Mouse (Mus musculus) ES-E14 (cell line): ENCODE measurements around the gene Ddx41. TPM values are rescaled to one million over a fixed set of nuclear protein-coding genes. Genes with fewer than 3 reads are reported as not detected.

Experiments
- DNase-seq: peaks from one replicate; pipeline ENCODE4 v3.0.0-alpha.2; 2013; ENCODE audit warnings: low read depth, low spot score
- H3K27ac ChIP-seq: 2 replicates; pipeline ENCODE4 v1.5.1; 2012; ENCODE audit warnings: low read depth, mild to moderate bottlenecking, low read length, moderate library complexity, mixed read lengths; ENCODE audit not compliant: poor library complexity, insufficient read depth, severe bottlenecking
- H3K36me3 ChIP-seq: 2 replicates; pipeline ENCODE4 v1.6.1; 2012; ENCODE audit warnings: mild to moderate bottlenecking, low read length, moderate library complexity, mixed read lengths; ENCODE audit not compliant: control insufficient read depth, poor library complexity, insufficient read depth, severe bottlenecking
- H3K4me1 ChIP-seq, 2 experiments: fragments of 150-350 bp in 1 of 2; sonication (generic) in 1 of 2; 2 replicates each; pipeline ENCODE4 v1.6.1; 2012; ENCODE audit warnings: low read length in 2 of 2, mild to moderate bottlenecking in 1 of 2, mixed read lengths in 1 of 2; ENCODE audit not compliant: control insufficient read depth in 2 of 2, insufficient read depth in 2 of 2, poor library complexity in 1 of 2
- H3K4me3 ChIP-seq, 2 experiments: fragments of 150-350 bp in 1 of 2; sonication (generic) in 1 of 2; 2 replicates each; pipeline ENCODE4 v1.5.1; 2012; ENCODE audit warnings: low read length in 2 of 2, low read depth in 1 of 2, mild to moderate bottlenecking in 1 of 2, mixed read lengths in 1 of 2; ENCODE audit not compliant: insufficient read depth in 1 of 2, poor library complexity in 1 of 2, severe bottlenecking in 1 of 2
- H3K9ac ChIP-seq: 2 replicates; pipeline ENCODE4 v1.6.1; 2012; ENCODE audit warnings: low read depth, mild to moderate bottlenecking, low read length, mixed read lengths; ENCODE audit not compliant: poor library complexity, insufficient read depth, severe bottlenecking
- H3K9me3 ChIP-seq: fragments of 150-350 bp; sonication (generic); 2 replicates; pipeline ENCODE4 v1.6.1; 2012; ENCODE audit warnings: low read depth, mild to moderate bottlenecking, low read length; ENCODE audit not compliant: control insufficient read depth, insufficient read depth
- CHD2 ChIP-seq: IDR thresholded peaks from 2 replicates; pipeline ENCODE4 v1.6.1; 2014; ENCODE audit warnings: mild to moderate bottlenecking, low read depth, low read length, inconsistent platforms
- HCFC1 ChIP-seq: IDR thresholded peaks from 2 replicates; pipeline ENCODE4 v1.6.1; 2012; ENCODE audit warnings: low read length, inconsistent platforms, borderline replicate concordance; ENCODE audit not compliant: insufficient read depth
- MAFK ChIP-seq: IDR thresholded peaks from 2 replicates; pipeline ENCODE4 v1.6.1; 2014; ENCODE audit warnings: mild to moderate bottlenecking, low read depth, low read length, inconsistent platforms; ENCODE audit not compliant: insufficient read depth
- ZC3H11A ChIP-seq: IDR thresholded peaks from 2 replicates; pipeline ENCODE4 v1.6.1; 2012; ENCODE audit warnings: low read depth, mild to moderate bottlenecking, inconsistent platforms, low read length, borderline replicate concordance
- ZNF384 ChIP-seq: IDR thresholded peaks from 2 replicates; pipeline ENCODE4 v1.6.1; 2012; ENCODE audit warnings: low read depth, low read length, inconsistent platforms
- in situ Hi-C, 2 experiments: fragments of 600-800 bp; cut with MboI; formaldehyde crosslinking; loops; one replicate each; pipeline ENCODE4 v1.15.1; 2025; ENCODE audit warnings: low sequenced_read_pairs in 2 of 2, inconsistent platforms in 1 of 2; ENCODE audit not compliant: unreplicated experiment in 2 of 2
- total RNA-seq: library from RNA; depleted of rRNA; stranded (reverse); fragments of 300-350 nt; gene quantifications from 2 replicates; pipeline ENCODE4 v1.2.3, GENCODE M21; 2012

Gene Ddx41
- total RNA-seq, 1 experiment: 85.9 TPM

DNA sequence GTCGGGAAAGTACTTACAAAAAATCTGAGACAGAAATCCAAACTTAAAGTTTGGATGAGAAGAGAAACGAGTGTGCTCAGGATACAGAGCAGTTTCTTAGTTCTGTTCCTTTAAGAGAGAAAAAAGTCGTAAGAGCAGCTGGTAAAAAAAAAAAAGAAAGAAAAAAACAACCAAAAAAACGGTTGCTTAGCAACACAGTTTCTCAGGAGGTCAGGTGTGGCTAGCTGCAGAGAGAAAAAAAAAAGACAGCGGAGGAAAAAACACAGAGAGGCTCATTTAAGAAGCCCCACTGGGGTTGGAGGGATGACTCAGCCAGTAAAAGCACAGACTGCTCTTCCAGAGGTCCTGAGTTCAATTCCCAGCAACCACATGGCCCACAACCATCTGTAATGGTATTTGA, 37.9 kb upstream of the Ddx41 start:
- Histone ChIP-seq H3K9me3 (peaks cover 2% of the 10 kb centered on the region; the same call in 1 of the 2 replicates), H3K4me1 (peaks cover 0 to 1% of the 10 kb centered on the region in 2 experiments; a peak in 1 of 4 replicates), H3K9ac (no peak overlapping the region), H3K27ac (no peak overlapping the region), H3K36me3 (no peaks in the 10 kb centered on the region), H3K4me3 (no peak overlapping the region)
- in situ Hi-C loops: no loop called here
- DNase-seq: no peak
- no peak for TF ChIP-seq CHD2
- peak; percentile 64; the same call in 1 of the 2 replicates for TF ChIP-seq ZNF384

DNA sequence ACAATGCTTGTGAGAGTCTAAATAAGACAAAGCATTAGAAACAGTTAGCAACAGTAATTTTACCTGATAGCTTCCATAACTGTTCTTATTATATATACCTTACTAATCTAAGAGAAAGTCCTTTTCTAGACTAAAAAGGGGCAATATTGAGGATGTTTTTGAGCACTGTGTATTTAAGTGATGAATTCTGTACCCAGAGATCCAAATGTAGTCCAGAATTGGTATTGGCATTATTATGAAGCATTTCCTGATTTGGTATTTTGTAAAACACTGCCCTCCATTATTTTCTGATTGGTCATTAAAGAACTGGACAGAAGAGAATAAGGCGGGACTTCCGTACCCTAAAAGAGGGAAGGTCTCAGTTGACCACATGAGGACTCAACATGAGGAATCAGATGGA, 37.0 kb upstream of the Ddx41 start, which contains the start of gene Tmed9:
Tmed9 (plus strand) TSS at position 301 of the 400 bp plus-strand sequence.
- H3K9me3 ChIP-seq: peaks cover 2% of the 10 kb centered on the region; the same call in 1 of the 2 replicates
- TF ChIP-seq ZNF384: no peak
- TF ChIP-seq CHD2: no peak
- TF ChIP-seq ZC3H11A: no peak

DNA sequence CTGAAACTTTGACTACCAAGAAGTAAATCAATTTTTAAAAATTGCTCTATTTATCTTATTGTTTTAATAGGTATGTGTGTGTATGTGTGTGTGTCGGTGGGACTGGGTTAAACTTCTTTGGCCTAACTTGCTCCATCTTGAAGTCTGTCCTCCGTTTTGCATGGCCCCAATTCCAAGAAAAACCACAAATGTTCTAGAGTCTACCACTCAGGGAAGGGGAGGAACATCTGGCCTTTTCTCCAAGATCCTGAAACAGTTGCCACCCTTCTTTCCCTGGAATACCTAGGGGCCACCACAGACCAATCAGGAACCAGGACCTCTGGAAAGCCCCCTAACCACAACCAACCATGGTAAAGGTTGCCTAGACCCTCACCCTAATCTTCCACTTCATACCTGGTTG, 35.5 kb upstream of the Ddx41 start:
- in situ Hi-C loops: no loop called here
- Histone ChIP-seq H3K9me3 (peaks cover 2% of the 10 kb centered on the region; the same call in 1 of the 2 replicates), H3K9ac (no peak overlapping the region), H3K27ac (no peak overlapping the region), H3K4me3 (peak overlapping the region in 1 of 2 experiments; percentile 100; a peak in 2 of 4 replicates), H3K36me3 (peaks cover 6% of the 10 kb centered on the region; the same call in 1 of the 2 replicates), H3K4me1 (peaks cover 0 to 5% of the 10 kb centered on the region in 2 experiments; a peak in 1 of 4 replicates)
- TF ChIP-seq ZC3H11A: no peak
- TF ChIP-seq CHD2: no peak
- no peak for TF ChIP-seq MAFK
- no peak for TF ChIP-seq HCFC1
- TF ChIP-seq ZNF384: no peak
- no peak for DNase-seq

More for the DNA sequence above, 37.0 kb upstream of the Ddx41 start, which contains the start of gene Tmed9:
- no peak for DNase-seq
- Histone ChIP-seq H3K4me3 (no peak within 1 kb of the TSS), H3K9ac (no peak within 1 kb of the TSS), H3K27ac (no peak within 1 kb of the TSS), H3K4me1 (peaks cover 0 to 5% of the 10 kb centered on the region in 2 experiments; a peak in 1 of 4 replicates), H3K36me3 (0 out of 2 replicates have a peak, but pooled peaks cover 3% of the 10 kb centered on the region)
- in situ Hi-C loops: no loop called here

DNA sequence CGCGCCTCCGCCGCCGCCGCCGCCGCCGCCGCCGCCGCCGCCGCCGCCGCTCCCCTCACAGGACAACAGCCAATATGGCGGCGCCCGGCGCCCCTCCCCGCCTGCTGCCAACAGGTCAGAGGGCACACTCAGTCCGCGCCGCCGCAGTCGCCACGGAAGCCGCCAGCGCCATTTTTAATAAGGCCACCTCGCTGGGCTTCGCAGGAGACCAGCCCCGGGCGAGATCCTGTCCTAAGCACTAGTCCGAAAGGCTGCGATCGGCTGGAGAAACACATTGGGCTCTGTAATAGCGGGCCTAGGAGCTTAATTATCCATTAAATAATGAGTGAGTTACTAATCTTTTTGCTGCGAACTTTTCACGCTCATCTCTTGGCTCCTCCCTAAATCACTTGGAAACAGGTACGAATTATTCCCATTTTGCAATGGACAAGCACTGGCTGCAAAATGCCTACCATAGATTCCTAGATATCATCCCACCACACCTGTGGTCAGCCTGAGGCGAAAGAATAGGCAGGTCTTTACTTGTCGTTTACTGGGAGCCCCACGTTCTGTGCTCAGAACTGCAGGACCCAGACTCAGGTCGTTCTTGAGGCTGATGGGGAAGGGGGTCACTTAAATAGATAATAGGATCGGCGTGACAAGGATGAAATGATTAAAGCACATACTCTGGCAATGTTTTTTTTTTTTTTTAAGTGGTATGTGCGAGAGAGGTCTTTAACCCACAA, 34.7 kb upstream of the Ddx41 start, which contains the start of gene Fam193b:
Fam193b (minus strand) TSS at position 94 of the 725 bp plus-strand sequence.
- peaks cover 0 to 5% of the 10 kb centered on the region in 2 experiments; a peak in 1 of 4 replicates for H3K4me1 ChIP-seq
- in situ Hi-C loops: no loop called here
- peak within 1 kb of the TSS; percentile 100 for H3K4me3 ChIP-seq
- peaks cover 9% of the 10 kb centered on the region; the same call in 1 of the 2 replicates for H3K36me3 ChIP-seq
- DNase-seq: peak; percentile 86
- peak within 1 kb of the TSS; percentile 94 for H3K9ac ChIP-seq
- H3K27ac ChIP-seq: peak within 1 kb of the TSS; percentile 64
- TF ChIP-seq HCFC1: peak; percentile 87
- peak; percentile 22; the same call in 1 of the 2 replicates for TF ChIP-seq CHD2
- TF ChIP-seq ZC3H11A: no peak
- no peak for TF ChIP-seq MAFK
- peaks cover 2% of the 10 kb centered on the region; the same call in 1 of the 2 replicates for H3K9me3 ChIP-seq
